Mouse (Mus musculus) fat pad, adult 2 months (tissue): ENCODE measurements around the gene Supt16.

Experiments used
- DNase-seq: peaks from one replicate; pipeline ENCODE4 v3.0.0-alpha.2; 2011; ENCODE audit warnings: low read depth, low spot score; ENCODE audit errors: extremely low read depth

The Supt16 gene

GRCm38 (mm10) chr14:52146540-52146939 lies 50.7 kb downstream of the Supt16 start:
- DNase-seq = no peak

DNA sequence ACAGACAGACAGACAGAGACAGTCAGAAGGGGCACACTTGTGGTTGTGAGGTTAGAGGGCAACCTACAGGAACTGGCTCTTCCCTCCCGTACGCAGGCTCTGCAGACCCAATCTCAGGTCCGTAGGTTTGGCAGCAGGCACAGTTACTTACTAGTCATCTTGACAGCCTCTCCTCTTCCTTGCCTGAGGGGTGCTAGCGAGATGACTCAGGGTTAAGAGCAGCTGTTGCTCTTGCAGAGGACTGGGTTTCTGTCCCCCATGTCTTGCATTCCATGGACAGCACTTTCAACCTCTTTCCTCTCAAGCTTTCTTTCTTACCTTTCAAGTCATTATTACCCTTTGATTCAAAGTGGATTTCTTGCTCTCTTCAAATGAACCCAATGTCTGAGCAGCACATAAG lies 53.1 kb downstream of the Supt16 start:
- DNase-seq = no peak

- no peak for DNase-seq
Observed at GRCm38 (mm10) chr14:52141445-52142127, 55.6 kb downstream of the Supt16 start.

- DNase-seq = no peak
Observed at GRCm38 (mm10) chr14:52140577-52141444, 56.4 kb downstream of the Supt16 start.

DNA sequence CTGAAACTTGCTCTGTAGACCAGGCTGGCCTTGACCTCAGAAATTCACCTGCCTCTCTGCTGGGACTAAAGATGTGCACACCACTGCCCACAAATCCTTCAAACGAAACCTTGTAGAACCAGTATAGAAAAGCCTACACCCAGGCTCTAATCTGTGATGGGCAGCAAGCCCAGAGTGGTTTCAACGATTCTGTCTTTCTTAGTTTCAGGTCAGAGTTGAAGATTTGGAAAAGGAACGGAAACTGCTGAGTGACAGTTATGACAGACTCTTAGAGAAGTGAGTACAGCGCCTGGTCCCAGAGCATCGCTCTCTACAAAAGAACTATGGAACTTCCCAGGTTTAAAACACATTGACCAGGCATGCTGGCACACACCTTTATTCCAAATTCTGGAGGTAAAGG lies 63.6 kb downstream of the Supt16 start:
- DNase-seq = peak; percentile 57

- DNase-seq = no peak
Observed at GRCm38 (mm10) chr14:52124636-52125035, 72.6 kb downstream of the Supt16 start.

- DNase-seq = no peak
Observed at GRCm38 (mm10) chr14:52123918-52124317, 73.3 kb downstream of the Supt16 start.

GRCm38 (mm10) chr14:52120169-52120568 lies 77.0 kb downstream of the Supt16 start:
- no peak for DNase-seq

GRCm38 (mm10) chr14:52118823-52119608 lies 78.2 kb downstream of the Supt16 start:
- DNase-seq = no peak

GRCm38 (mm10) chr14:52118456-52118822 lies 78.8 kb downstream of the Supt16 start:
- no peak for DNase-seq

GRCm38 (mm10) chr14:52117241-52117640 lies 80.0 kb downstream of the Supt16 start:
- DNase-seq = no peak

GRCm38 (mm10) chr14:52114101-52114500 lies 83.1 kb downstream of the Supt16 start:
- DNase-seq = no peak
